Mouse (Mus musculus): ENCODE data around the gene Vps26c. TPM values are rescaled to one million over a fixed set of nuclear protein-coding genes. Genes with fewer than 3 reads are reported as not detected.

Gene Vps26c
- polyA plus RNA-seq, 1 experiment from 2014 or later, result 41.0 TPM

DNA sequence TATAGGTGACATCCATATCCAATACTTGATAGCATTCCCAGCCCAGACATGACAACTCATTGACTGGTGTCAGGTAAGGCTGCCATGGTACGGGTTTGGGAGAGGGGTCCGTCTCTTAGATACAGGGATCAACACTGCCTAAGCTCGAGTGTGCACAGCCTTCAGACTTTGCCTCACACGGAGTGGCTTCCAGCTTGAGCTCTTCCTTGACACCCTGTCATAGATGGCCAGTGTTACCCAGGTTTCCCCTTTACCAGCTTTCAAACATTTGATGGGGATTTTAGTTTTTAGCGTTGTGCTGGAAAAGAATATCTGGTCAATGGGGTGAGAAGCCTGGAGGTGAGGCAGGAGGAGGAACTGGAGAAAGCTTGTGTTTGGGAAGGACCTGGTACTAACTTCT, 41.1 kb upstream of the Vps26c start:
- Histone ChIP-seq H3K4me2 (peak overlapping the region; percentile 60; the same call in 1 of the 2 replicates), H3K9me3 (replicated peaks) (no peaks in the 10 kb centered on the region), H3K27ac (peak overlapping the region; percentile 100; the same call in 1 of the 2 replicates), H3K27me3 (no peaks in the 10 kb centered on the region), H3K4me3 (no peak overlapping the region), H3K9ac (no peak overlapping the region), H3K36me3 (no peaks in the 10 kb centered on the region), H3K4me1 (replicated peaks) (peaks cover 19% of the 10 kb centered on the region)
- WGBS, result 65% methylated on average over 5 of the region's 5 CpGs
- ATAC-seq (replicated peaks; ENCODE audit: insufficient number of reproducible peaks, insufficient read depth, low FRiP score, low read depth), result no peak

DNA sequence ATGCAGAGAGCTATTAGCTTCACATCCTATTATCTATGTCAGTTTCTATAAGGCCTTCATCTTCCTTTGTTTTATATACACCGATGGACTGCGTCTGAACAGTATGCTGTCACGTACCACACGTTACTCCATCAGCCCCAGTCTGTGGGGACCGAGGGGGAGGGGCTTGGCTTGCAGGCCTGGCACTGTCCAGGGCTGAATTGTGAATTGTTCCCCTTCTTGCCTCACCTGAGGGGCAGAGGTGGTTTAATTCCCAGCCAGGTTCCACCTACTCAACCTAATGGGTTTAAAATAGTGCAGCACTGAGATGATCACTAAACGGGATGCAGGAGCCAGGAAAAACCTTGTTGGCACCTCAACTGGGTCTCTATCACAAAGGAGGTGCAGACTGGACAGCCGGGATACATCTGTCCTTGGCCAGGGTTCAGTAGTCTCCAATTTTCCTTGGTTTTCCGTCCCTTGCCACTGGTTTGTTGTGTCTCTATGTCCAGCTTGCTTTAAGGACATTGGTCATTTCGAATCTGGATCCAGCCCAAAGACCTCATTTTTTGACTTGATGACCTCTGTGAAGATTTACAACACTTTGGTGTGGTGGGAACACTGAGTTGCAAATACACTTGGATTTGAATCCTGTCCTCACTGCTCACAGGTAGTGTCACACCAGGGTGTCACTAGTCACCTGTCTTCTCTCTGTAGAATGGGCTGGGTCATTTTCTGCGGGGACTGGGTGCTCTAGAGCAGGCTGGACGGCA, 40.4 kb upstream of the Vps26c start:
- Histone ChIP-seq H3K4me1 (replicated peaks) (peaks cover 13% of the 10 kb centered on the region), H3K4me2 (no peak overlapping the region), H3K36me3 (no peaks in the 10 kb centered on the region), H3K4me3 (no peak overlapping the region), H3K9me3 (replicated peaks) (no peaks in the 10 kb centered on the region), H3K9ac (no peak overlapping the region), H3K27me3 (no peaks in the 10 kb centered on the region), H3K27ac (no peak overlapping the region)
- WGBS, result 83% methylated on average over 11 of the region's 11 CpGs
- no peak for ATAC-seq (replicated peaks; ENCODE audit: insufficient number of reproducible peaks, insufficient read depth, low FRiP score, low read depth)

DNA sequence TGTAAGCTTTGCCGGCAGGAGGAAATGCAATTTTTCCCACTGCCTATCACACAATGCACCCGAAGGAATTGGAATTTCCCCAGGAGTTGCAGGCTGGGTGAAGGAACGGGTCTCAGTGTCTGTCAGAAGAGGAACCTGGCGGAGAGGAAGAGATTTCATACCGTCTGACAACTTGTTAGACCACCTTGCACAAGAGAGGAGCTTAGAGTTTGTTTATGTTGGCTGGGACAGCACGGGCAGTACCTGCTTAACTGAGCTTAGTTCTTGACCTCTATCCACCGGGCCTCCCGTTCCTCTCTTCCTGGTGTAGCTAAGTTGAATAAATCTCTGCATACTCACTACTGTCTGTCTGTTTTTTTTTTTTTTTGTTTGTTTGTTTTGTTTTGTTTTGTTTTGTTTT, 39.5 kb upstream of the Vps26c start:
- no peak overlapping the region for H3K4me3 ChIP-seq
- H3K36me3 ChIP-seq, result no peaks in the 10 kb centered on the region
- no peak overlapping the region for H3K4me2 ChIP-seq
- H3K27ac ChIP-seq, result 0 out of 2 replicates have a peak overlapping the region, but pooled peaks have one; percentile 16
- ATAC-seq (replicated peaks; ENCODE audit: insufficient number of reproducible peaks, insufficient read depth, low FRiP score, low read depth), result no peak
- H3K9ac ChIP-seq, result no peak overlapping the region
- peaks cover 11% of the 10 kb centered on the region for H3K4me1 ChIP-seq (replicated peaks)
- no peaks in the 10 kb centered on the region for H3K27me3 ChIP-seq
- no peaks in the 10 kb centered on the region for H3K9me3 ChIP-seq (replicated peaks)
- 53% methylated on average over 8 of the region's 8 CpGs for WGBS

DNA sequence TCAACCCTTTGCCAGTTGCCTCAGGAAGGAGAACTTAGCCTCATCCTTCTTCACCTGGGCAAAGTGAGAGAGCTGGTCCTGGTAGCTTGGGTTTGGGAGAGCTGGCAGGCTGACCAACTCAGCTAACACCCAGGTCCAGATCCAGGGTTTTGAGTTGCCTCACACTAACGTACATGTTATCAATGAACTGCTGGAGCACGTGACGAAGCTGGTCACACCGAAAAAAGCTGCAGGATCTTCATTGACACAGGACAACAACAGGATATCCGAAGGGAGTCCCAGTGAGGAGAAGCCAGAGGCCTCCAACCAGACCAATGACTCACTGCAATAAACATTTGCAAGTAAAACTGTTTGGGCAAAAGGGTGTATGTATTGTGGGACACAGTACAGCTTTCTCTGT, 34.0 kb upstream of the Vps26c start:
- no peak; the same call in 1 of the 2 replicates for ATAC-seq (replicated peaks; ENCODE audit: insufficient number of reproducible peaks, insufficient read depth, low FRiP score, low read depth)
- no peaks in the 10 kb centered on the region for H3K9me3 ChIP-seq (replicated peaks)

DNA sequence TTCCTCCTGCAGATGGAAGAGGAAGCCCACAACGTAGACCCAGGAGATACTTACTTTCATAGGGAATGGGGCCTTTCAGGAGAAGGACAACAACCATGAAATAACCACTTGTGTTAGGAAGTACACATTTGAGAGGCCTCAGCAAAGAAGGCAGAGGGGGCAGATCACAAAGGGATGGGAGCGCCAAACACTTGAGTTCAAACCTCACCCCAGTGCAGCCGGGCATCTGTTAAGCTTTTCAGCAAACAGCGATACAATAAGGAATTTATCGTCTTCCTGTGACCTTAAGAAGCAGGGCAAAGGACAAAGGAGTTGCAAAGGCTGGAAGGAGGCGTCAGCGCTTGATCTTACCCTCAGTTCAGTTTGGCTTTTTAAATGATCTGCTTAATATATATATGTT, 33.2 kb upstream of the Vps26c start:
- WGBS, result 56% methylated on average over 7 of the region's 7 CpGs
- H3K4me2 ChIP-seq, result peak overlapping the region; percentile 43
- no peak overlapping the region for H3K9ac ChIP-seq
- no peak for ATAC-seq (replicated peaks; ENCODE audit: insufficient number of reproducible peaks, insufficient read depth, low FRiP score, low read depth)
- peaks cover 22% of the 10 kb centered on the region for H3K4me1 ChIP-seq (replicated peaks)
- H3K9me3 ChIP-seq (replicated peaks), result no peaks in the 10 kb centered on the region
- no peak overlapping the region for H3K4me3 ChIP-seq
- H3K27ac ChIP-seq, result peak overlapping the region; percentile 78
- no peaks in the 10 kb centered on the region for H3K27me3 ChIP-seq
- H3K36me3 ChIP-seq, result no peaks in the 10 kb centered on the region

More for the DNA sequence above, 34.0 kb upstream of the Vps26c start:
- Histone ChIP-seq H3K4me1 (replicated peaks) (peaks cover 22% of the 10 kb centered on the region), H3K4me2 (no peak overlapping the region), H3K4me3 (no peak overlapping the region), H3K27me3 (no peaks in the 10 kb centered on the region), H3K9ac (no peak overlapping the region), H3K27ac (peak overlapping the region; percentile 78), H3K36me3 (no peaks in the 10 kb centered on the region)
- WGBS, result 38% methylated on average over 5 of the region's 5 CpGs

DNA sequence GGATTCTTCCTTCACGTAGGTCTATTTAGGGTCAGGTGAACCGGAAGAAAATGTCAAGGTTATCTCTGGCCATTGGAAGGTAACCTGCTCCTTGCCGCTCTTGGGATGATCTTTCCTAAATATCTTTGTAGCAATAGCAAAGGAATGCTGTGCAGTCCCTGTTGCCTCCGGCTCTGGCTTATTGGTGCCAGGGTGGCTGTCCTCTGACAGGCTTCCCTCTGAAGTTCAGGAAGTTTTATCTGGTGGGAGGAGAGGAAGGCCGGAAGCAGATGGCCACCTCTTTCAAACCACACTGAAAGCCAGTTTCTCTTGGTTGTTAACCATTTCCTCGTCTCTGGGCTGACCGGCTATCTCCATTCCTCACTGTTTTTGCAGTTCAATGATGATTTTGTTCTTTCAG, 32.7 kb upstream of the Vps26c start:
- Histone ChIP-seq H3K4me2 (peak overlapping the region; percentile 43), H3K4me3 (peak overlapping the region; percentile 13; the same call in 1 of the 2 replicates), H3K27me3 (no peaks in the 10 kb centered on the region), H3K4me1 (replicated peaks) (peaks cover 22% of the 10 kb centered on the region), H3K9ac (no peak overlapping the region), H3K9me3 (replicated peaks) (no peaks in the 10 kb centered on the region), H3K27ac (peak overlapping the region; percentile 78), H3K36me3 (no peaks in the 10 kb centered on the region)
- no peak for ATAC-seq (replicated peaks; ENCODE audit: insufficient number of reproducible peaks, insufficient read depth, low FRiP score, low read depth)
- 22% methylated on average over 7 of the region's 7 CpGs for WGBS

DNA sequence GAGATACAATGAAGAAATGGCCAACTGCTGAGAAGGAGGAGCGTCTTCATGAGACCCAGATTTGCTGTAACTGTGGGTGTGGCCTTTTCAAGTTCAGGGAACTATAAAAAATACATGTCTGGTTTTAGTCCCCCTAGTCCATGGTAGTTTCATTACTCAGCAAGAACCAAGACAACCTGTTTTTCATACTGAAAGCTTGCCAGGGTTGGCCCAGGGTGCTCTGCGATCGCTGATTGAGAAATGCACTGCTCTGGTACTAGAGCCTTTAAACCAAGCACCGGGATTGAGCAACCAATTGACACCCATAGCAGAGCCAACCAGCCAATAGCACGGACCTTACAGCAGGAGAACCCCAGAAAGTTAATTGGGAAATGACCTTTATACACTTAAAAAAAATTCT, 29.6 kb upstream of the Vps26c start:
- Histone ChIP-seq H3K9ac (no peak overlapping the region), H3K36me3 (no peaks in the 10 kb centered on the region), H3K4me2 (no peak overlapping the region), H3K9me3 (replicated peaks) (no peaks in the 10 kb centered on the region), H3K27me3 (no peaks in the 10 kb centered on the region), H3K27ac (no peak overlapping the region), H3K4me3 (no peak overlapping the region), H3K4me1 (replicated peaks) (peaks cover 26% of the 10 kb centered on the region)
- ATAC-seq (replicated peaks; ENCODE audit: insufficient number of reproducible peaks, insufficient read depth, low FRiP score, low read depth), result no peak
- WGBS, result 81% methylated on average over 5 of the region's 5 CpGs

DNA sequence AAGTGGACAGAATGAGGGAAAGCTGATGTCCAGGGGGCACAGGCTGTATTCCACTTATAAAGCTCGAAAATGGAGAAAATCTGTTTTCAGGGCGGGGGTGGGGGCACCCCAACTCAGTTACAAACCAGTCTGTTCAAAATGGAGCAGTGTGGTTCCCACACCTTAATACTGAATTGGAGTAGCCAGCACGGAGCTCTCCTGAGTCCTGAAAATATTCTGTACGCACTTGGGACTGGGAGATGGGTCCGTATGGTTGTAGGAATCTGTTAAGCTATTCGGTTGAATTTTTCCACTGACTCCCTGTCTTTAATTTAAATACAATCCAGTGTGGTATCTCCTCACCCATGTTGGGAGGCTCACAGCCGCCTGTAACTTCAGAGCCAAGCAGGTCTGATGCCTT, 28.7 kb upstream of the Vps26c start:
- no peak for ATAC-seq (replicated peaks; ENCODE audit: insufficient number of reproducible peaks, insufficient read depth, low FRiP score, low read depth)
- Histone ChIP-seq H3K4me3 (no peak overlapping the region), H3K4me1 (replicated peaks) (peaks cover 20% of the 10 kb centered on the region), H3K36me3 (no peaks in the 10 kb centered on the region), H3K9me3 (replicated peaks) (no peaks in the 10 kb centered on the region), H3K4me2 (no peak overlapping the region), H3K27ac (no peak overlapping the region), H3K9ac (no peak overlapping the region), H3K27me3 (no peaks in the 10 kb centered on the region)
- WGBS, result 56% methylated on average over 7 of the region's 7 CpGs

DNA sequence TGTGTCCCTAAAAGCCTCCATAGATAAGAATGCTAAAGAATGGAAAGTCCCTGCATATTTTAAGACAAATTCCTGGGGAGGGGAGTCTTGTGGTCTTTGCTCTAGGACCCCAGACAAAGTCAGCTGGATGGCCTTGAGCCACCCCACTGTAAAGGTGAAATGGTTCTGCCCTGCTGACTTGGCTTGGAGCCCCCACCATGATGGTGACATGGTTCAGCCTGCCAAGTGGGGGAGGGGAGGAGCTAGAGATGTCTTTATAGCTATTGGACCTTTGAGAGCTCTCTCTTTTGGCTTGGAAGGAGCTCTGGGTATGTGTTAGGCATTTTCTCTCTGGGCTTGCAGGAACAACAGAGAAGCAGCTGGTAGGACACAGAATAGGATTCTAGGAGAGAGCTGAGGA, 25.3 kb upstream of the Vps26c start:
- Histone ChIP-seq H3K27me3 (no peaks in the 10 kb centered on the region), H3K4me1 (replicated peaks) (peaks cover 6% of the 10 kb centered on the region), H3K9ac (no peak overlapping the region), H3K27ac (no peak overlapping the region), H3K36me3 (no peaks in the 10 kb centered on the region), H3K4me2 (no peak overlapping the region), H3K9me3 (replicated peaks) (no peaks in the 10 kb centered on the region), H3K4me3 (no peak overlapping the region)
- ATAC-seq (replicated peaks; ENCODE audit: insufficient number of reproducible peaks, insufficient read depth, low FRiP score, low read depth), result no peak

DNA sequence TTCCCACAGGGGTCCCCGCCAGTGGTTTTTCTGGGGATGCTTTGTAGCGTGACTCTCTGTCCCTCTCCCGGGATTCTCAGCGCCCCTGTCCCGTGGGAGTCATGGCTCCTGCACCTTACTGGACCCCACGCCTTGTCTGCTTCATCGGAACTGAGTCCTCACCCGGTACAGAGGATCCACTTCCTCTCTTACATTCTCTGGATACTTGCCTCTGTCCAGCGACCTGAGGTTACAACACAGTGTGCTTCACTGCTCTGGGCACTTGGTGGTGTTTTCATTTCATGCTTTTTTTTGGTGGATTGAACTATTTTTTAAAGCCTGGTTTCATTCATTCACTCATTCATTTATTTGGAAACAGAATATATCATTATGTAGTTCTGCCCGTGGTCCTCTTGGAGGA, 23.2 kb upstream of the Vps26c start:
- H3K27me3 ChIP-seq, result no peaks in the 10 kb centered on the region
- WGBS, result 53% methylated on average over 10 of the region's 10 CpGs
- H3K4me3 ChIP-seq, result no peak overlapping the region
- H3K4me1 ChIP-seq (replicated peaks), result peaks cover 13% of the 10 kb centered on the region
- H3K9me3 ChIP-seq (replicated peaks), result no peaks in the 10 kb centered on the region
- no peak overlapping the region for H3K27ac ChIP-seq
- H3K9ac ChIP-seq, result no peak overlapping the region
- no peaks in the 10 kb centered on the region for H3K36me3 ChIP-seq
- no peak overlapping the region for H3K4me2 ChIP-seq
- no peak for ATAC-seq (replicated peaks; ENCODE audit: insufficient number of reproducible peaks, insufficient read depth, low FRiP score, low read depth)

DNA sequence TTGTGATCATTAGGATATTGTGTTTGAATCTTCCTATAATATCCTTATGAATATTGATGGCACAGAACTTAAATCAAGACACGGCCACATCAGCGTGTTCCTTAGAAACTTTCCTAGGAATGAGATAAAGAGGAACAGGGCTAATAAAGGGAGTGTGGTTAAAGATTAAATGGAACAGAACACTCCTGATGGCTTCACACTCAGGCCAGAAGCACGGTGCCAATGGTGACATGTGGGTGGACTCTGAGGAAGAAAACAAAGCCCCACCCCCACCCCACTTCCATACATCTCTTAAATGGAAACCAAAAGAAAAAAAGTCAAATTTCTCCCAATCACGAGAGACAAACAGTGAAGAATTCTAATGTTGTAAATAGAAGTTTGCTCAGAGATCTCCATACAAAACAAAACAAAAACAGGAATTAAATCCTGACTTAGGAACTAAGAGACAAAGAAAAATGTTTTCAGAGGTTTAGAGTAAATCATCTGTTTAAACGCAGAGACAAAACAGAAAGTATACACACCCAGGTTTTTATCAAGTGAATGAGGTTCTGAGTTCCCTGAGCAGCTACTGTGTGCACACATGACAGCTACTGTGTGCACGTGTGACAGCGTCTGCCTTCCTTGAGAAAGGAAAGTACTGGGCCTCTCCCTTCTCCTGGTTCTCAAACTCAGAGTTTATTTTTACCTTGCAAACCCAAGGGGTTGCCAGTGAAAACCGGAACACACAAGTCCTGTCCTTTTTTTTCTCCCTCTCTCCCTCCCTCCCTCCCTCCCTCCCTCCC, 19.3 kb upstream of the Vps26c start:
- no peak overlapping the region for H3K27ac ChIP-seq
- H3K36me3 ChIP-seq, result no peaks in the 10 kb centered on the region
- 54% methylated on average over 8 of the region's 8 CpGs for WGBS
- H3K4me1 ChIP-seq (replicated peaks), result peaks cover 17% of the 10 kb centered on the region
- no peaks in the 10 kb centered on the region for H3K9me3 ChIP-seq (replicated peaks)
- no peak overlapping the region for H3K4me2 ChIP-seq
- H3K9ac ChIP-seq, result no peak overlapping the region
- ATAC-seq (replicated peaks; ENCODE audit: insufficient number of reproducible peaks, insufficient read depth, low FRiP score, low read depth), result no peak
- no peak overlapping the region for H3K4me3 ChIP-seq
- H3K27me3 ChIP-seq, result no peaks in the 10 kb centered on the region

Data from heart, embryonic 15.5 days (tissue).